Mouse (Mus musculus) left cerebral cortex, adult 11 months (tissue): ENCODE data around the gene Olfr714.
A peak's percentile ranks its signal among the peaks of the same experiment; 100 is the strongest.
"Not testable (repeated sequence)": the region's sequence is repeated elsewhere in the genome, so short reads cannot be mapped to it uniquely, and the experiment has no call there.

Source experiments
- DNase-seq: peaks from one replicate; pipeline ENCODE4 v3.0.0; 2022; ENCODE audit warnings: low spot score

Gene Olfr714

DNA sequence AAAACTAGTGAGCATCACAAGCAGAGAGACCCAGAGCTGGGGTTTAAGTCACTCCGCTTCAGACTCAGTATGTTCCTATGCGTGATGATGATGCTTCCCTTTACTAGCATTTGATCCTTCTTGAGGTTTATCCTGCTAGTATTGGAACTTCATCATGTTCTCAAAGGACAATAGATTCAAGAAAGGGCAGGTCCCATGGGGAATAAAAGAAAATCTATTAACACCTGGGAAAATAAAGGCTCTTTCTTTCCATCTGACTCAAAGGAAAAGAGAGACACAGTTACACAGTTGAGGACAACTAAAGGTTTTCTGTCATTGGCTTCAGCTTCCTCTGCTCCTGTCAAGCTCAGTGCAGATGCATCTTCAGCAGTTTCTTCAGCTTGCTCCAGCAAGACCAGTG lies at the start of gene Olfr714:
TSS of gene Olfr714 (plus strand) at position 301 of the 400 bp plus-strand sequence.
- no peak for DNase-seq

DNA sequence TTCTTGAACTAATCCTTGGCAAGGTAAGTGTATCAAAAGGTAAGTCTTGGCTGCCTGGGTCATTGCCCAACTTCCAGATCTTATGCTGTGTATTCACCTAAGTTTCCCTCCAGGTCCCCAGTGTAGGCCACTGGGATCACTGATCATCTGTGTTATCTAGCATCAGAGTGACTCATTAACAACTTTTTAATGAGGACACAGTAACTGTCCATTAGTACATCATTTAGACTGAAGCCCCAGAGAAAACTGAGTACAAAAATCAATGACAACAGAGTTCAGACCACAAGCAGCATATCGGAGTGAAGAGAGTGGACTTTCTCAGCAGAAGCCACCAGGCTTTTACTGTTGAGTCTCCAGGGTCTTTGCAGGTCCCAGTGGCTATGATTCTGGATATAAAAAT lies 39.9 kb upstream of the Olfr714 start, which contains the start of gene Olfr713:
TSS of gene Olfr713 (plus strand) at position 301 of the 400 bp plus-strand sequence.
- no peak for DNase-seq

DNA sequence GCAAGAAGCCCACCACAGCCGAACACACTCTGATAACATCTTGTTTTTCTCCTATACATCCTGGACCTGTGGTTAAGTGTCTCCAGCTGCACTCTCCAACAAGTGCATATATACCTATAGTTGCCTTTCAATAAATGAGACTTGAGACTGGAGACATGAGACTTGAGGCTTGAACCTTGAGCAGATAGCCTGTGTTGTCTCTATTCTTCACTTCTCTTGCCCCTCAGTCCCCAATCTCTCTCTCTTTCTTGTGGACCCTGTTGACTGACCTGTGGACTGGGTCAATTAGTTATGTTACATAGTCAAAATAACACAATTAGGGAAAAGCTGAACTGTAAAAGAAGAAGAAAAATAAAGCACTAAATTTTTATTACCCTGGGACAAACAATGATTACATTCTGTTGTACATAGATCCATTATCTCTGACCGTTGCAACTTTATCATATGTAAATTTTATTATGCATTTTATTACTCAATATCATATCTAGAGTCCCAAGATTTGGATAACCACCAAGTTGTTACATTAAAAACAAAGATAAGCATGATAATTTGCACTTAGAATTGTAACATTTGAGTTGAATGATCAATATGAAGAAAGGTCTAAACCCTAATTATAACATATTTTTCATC lies 30.7 kb upstream of the Olfr714 start:
- no peak for DNase-seq

DNA sequence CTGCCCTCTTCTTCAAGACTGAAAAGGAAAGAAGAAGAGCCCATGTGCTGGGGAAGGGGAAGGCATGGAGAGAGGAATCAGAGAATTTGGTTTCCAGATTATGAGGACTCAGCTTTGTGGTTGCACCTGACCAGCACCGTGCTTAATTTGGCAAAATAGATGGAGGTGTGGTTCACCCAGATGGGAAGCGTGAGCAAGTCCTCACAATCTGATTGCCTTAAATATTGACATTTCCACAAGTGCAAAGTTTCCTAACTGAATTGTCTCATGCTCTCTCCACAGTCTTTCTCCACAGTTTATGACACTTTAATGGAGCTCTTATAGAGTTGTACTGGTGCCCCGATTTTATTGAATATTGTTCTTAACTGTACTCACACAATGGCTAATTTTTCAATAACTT lies 27.6 kb upstream of the Olfr714 start:
- DNase-seq = no peak

DNA sequence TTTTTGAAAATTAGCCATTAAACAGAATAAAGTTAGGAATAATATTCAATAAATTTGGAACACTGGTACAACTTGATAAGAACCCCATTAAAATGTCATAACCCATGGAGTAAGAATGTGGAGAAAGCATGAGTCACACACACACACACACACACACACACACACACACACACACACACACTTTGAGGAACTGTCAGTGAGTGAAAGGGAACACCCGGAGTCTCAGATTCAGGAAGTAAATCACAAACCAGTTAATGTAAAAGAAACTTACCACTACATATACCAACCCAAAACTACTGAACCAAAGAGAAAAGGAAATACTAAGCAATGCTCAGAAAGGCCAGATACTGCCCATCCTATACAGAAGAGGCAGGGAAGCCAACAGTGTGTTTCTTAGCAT lies 26.4 kb upstream of the Olfr714 start:
- no peak for DNase-seq

DNA sequence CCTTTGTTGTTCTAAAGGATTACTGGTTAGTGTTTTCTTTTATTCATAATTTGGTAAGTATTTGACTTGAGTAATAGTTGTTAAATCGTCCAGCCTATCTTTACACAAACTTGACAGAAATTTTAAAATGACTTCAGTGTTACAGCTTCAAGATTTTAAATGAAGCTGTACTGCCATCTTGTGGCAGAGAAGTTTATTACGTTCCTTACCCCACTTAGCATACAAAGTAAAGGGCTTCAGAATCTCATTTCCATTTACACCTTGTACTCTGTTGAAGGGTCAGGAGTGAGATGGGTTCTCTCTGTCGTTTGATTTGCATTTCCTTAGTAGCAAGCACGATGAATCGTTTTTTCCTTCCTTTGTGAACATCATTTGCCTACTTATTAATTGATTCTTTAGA lies 24.9 kb upstream of the Olfr714 start:
- DNase-seq = peak; percentile 18

DNA sequence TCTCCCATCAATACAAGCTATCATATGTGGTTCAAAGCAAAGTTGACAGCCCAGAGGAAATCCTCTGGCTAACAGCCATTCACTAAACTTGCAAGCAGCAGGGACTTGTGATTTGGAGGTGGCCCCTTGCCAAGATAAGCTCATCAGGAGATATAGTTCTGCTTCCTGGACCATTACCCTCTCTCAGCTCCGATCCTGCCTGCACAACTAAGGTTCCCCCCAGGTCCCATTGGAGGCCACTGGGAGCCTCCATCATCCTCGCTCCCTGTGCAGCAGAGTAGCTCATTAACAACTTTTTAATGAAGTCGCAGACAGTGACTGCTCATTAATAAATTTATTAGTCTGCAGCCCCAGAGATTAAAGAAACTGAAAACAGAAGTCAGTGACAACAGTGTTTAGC lies 23.2 kb upstream of the Olfr714 start:
- no peak for DNase-seq

DNA sequence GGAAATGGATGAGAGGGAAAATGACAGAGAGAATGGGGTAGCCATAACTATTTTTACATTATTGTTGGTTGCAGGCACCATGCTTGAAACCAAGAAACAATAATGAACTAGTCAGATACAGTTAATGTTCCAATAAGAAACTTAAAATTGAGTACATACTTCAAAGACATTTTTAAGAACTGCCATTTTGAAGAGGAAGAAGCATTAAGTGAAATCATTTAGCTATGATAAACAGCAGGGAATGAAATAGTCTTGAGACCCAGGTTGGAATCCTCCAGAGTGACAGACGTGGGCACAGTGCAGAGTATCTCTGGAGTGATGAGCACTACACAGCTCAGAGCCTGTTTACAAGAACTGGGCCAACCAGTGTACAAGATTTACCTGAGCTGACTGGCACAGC lies 22.1 kb downstream of the Olfr714 start, which contains the start of gene Olfr17:
TSS of gene Olfr17 (plus strand) at position 301 of the 400 bp plus-strand sequence.
- DNase-seq = no peak

DNA sequence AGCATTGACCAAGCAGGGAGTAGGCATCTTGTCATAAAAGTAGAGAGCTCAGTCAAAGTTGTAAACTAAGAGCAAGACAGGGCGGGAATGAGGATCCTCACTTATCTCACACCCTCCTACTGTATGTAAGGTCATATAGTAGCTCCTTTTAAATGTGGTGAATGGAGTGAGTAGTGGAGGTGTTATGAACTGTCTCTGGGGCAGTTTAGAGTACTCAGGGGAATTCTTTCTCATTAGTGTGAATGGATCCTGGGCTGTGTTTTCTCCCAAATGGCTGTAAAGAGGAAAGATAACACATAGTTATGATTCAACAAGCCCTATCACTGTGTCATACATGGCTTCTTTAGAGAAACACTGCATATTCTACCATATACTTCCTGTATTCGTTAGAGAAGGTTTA lies 39.5 kb downstream of the Olfr714 start, which contains the start of gene Olfr715b:
TSS of gene Olfr715b (minus strand) at position 101 of the 400 bp plus-strand sequence.
- DNase-seq = not testable (repeated sequence)
